Comparison of ENCODE assay signal across 8 mouse cellular contexts in the genomic region with DNA sequence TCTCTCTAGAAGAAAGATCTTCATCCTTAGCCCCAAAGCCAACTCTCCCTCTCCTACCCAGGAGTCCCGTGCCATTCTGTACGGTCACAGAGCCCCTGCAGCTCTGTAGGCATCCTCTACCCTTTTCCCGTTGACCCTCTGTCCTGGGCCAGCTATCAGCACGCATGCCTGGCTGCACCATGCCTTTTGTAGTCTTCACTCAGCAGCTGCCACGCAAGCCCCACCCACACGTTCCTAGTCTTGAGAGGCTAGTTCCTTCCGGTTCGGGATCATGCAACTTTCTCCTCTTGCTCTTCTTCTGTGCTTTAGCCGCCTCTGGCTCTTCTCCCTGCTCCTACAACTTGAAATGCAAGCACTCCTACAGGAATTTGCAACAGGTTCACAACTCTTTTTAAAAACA.
DNase-seq lines count a peak whose midpoint lies in the region; ATAC-seq and TF ChIP-seq lines count a peak whose summit lies in the region.
"Had no signal": no experiment of that assay in that cellular context is flagged by ENCODE, and none has a peak within 500 bp of the region (broad histone marks: within the 10 kb centered on the region; RNA-seq: fewer than 3 reads in every experiment).

No protein-coding gene starts in this region.

- H3K9me3 ChIP-seq in heart, postnatal 0 days (replicated peaks; ENCODE audit: control insufficient read depth, low read length): no peaks in the 10 kb centered on the region

- ATAC-seq in granulocyte monocyte progenitor cell, adult 5-6 weeks (replicated peaks; ENCODE audit: poor library complexity, severe bottlenecking): peak; percentile 69
- ATAC-seq in heart, postnatal 0 days (ENCODE audit: insufficient read depth, low read depth): peak; percentile 49; the same call in 1 of the 2 replicates
- ATAC-seq in cerebellum, adult (ENCODE audit: insufficient number of reproducible peaks, low FRiP score, low TSS enrichment): no peak

- no peak overlapping the region for H3K9ac ChIP-seq in heart, postnatal 0 days (replicated peaks; ENCODE audit: low read depth, low read length)

- peak; percentile 18 to 43 for DNase-seq in kidney, postnatal 25 days
- no peak for DNase-seq in kidney, adult 11 months
- DNase-seq in heart, postnatal 0 days (ENCODE audit: low spot score): peak; percentile 37
- peak; percentile 15 to 26 for DNase-seq in thymus, postnatal 10 days (ENCODE audit: low spot score in 2 of 2)
- DNase-seq in urinary bladder, adult 18-20 months (ENCODE audit: low spot score in 2 of 2): no peak

- H3K27me3 ChIP-seq in heart, postnatal 0 days (ENCODE audit: control insufficient read depth, insufficient read depth, low read length): no peaks in the 10 kb centered on the region

- 0 out of 2 replicates have a peak, but pooled peaks cover 12% of the 10 kb centered on the region for H3K4me1 ChIP-seq in heart, postnatal 0 days (ENCODE audit: control insufficient read depth, insufficient read depth)

- H3K4me2 ChIP-seq in heart, postnatal 0 days (ENCODE audit: low read depth, low read length): peak overlapping the region; percentile 35

- no peak overlapping the region for H3K27ac ChIP-seq in heart, postnatal 0 days (ENCODE audit: low read depth)
- H3K27ac ChIP-seq: left cerebral cortex, adult 2 months had no signal

- WGBS in heart, postnatal 0 days: 24% methylated on average over 9 of the region's 9 CpGs

- H3K4me3 ChIP-seq in heart, postnatal 0 days (ENCODE audit: low read depth, low read length): no peak overlapping the region
- H3K4me3 ChIP-seq: left cerebral cortex, adult 2 months had no signal

- H3K36me3 ChIP-seq in heart, postnatal 0 days (replicated peaks; ENCODE audit: control insufficient read depth, insufficient read depth, low read length): no peaks in the 10 kb centered on the region

- TF ChIP-seq CTCF in heart, postnatal 0 days (IDR thresholded peaks at IDR 0.05; ENCODE audit: low read depth): no peak

- no peak for TF ChIP-seq EP300 in heart, postnatal 0 days (IDR thresholded peaks at IDR 0.05; ENCODE audit: low read depth)

Comparison
In these comparisons a context has a peak if more than half of its experiments do, and no peak if none do; other contexts are left out.
1. DNase-seq: peak in kidney, postnatal 25 days (2 of 2), heart, postnatal 0 days (single experiment) and thymus, postnatal 10 days (2 of 2); none in kidney, adult 11 months (single experiment) and urinary bladder, adult 18-20 months (0 of 2).